Mouse (Mus musculus): ENCODE measurements at regions not wholly inside any gene's neighbourhood (a gene's known extent, or its start where the extent isn't known, plus 50 kb on each side); places are given as distances from the start of the nearest gene placed in this dataset.

DNA sequence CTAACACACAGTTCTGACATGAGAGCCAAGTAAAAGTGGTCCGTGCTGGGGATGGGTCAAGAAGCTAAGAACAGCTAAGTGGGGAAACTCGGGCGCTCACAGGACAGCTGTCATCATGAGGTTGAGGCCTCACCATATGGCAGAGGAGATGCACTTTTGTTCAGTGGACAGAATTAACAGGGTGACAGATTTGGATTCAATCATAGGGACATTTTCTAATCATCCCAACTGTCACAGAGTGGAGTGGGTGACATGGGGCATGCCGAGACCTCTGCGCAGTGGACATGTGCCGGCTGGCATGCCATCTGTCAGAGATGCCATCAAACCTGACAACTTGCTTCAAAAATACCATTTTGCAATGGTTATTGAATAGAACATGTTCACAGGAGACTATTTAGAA, 215.1 kb upstream of the Tmc3 start:
- Histone ChIP-seq H3K4me3 (replicated peaks; ENCODE audit: control insufficient read depth, low read depth, low read length) (no peak overlapping the region), H3K27ac (ENCODE audit: control insufficient read depth, insufficient read depth, low read depth, low read length, poor library complexity) (no peak overlapping the region), H3K4me1 (ENCODE audit: control insufficient read depth, insufficient read depth, low read length) (no peaks in the 10 kb centered on the region)
- no peak for TF ChIP-seq CTCF (IDR thresholded peaks at IDR 0.05; ENCODE audit: control insufficient read depth, insufficient read depth, low read length)
- TF ChIP-seq POLR2A (IDR thresholded peaks at IDR 0.05; ENCODE audit: borderline replicate concordance, control insufficient read depth, low read depth, low read length): no peak
- WGBS: 89% methylated on average over 6 of the region's 6 CpGs

DNA sequence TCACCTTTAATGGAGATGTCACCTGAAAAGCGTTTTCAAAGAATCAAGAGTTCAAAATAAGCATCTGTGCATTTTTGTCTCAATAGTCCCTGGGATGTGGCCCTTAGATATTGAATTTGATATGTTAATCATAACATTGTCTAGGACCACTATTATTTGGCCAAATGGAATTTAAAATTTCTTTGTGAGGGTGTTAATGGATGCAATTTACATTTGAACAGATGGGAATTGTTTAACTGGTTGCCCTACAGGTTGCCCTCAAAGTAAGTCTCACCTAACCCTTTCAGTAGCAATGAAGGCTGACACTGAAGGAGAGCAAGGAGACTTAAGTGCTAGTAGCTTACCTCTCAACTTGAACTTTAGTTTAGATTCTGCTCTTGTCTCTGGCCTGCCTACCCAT, 207.9 kb upstream of the Tmc3 start:
- 81% methylated on average over 1 of the region's 1 CpGs for WGBS
- Histone ChIP-seq H3K4me3 (replicated peaks; ENCODE audit: control insufficient read depth, low read depth, low read length) (no peak overlapping the region), H3K4me1 (ENCODE audit: control insufficient read depth, insufficient read depth, low read length) (no peaks in the 10 kb centered on the region; the same call in 1 of the 2 replicates), H3K27ac (ENCODE audit: control insufficient read depth, insufficient read depth, low read depth, low read length, poor library complexity) (no peak overlapping the region)
- TF ChIP-seq POLR2A (IDR thresholded peaks at IDR 0.05; ENCODE audit: borderline replicate concordance, control insufficient read depth, low read depth, low read length) (no peak), CTCF (IDR thresholded peaks at IDR 0.05; ENCODE audit: control insufficient read depth, insufficient read depth, low read length) (no peak)

DNA sequence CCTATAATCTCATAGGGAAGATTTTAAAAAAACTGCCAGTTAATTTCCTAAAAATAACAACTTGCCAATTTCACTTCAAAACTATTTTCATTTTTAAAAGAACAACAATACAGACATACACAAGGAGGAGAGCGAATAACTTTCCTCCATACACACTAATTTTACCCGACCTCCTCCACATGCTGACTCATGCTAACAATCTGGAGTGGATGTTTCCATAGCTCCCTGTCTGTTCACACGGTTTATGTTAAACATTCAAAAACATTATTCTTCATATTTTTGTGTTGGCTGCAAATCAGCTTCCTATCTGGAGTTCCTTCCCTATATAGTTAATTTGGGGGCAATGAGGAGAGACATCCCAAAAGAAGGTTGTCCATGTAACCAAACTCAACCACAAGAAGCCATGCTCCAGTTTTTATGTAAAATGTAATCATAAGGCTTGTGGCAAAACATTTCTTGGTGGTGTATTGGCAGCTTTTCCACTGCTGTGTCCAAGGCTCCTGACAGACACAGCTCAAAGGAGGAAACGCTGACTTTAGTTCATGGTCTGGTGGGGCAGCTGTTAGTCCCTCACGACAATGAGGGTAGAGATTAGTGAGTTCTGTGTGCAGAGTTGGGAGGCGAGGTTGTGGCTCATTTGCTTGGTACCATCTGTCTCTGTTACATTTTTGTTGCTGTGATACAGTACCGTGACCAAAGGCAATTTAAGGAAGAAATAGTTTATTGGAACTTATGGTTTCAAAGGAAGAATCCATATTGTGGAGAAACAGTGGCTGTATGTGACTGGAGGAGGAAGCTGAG, 203.1 kb upstream of the Tmc3 start:
- Histone ChIP-seq H3K27ac (ENCODE audit: control insufficient read depth, insufficient read depth, low read depth, low read length, poor library complexity) (no peak overlapping the region), H3K4me1 (ENCODE audit: control insufficient read depth, insufficient read depth, low read length) (no peaks in the 10 kb centered on the region; the same call in 1 of the 2 replicates), H3K4me3 (replicated peaks; ENCODE audit: control insufficient read depth, low read depth, low read length) (no peak overlapping the region)
- WGBS: 54% methylated on average over 7 of the region's 7 CpGs
- TF ChIP-seq CTCF (IDR thresholded peaks at IDR 0.05; ENCODE audit: control insufficient read depth, insufficient read depth, low read length): no peak
- no peak for TF ChIP-seq POLR2A (IDR thresholded peaks at IDR 0.05; ENCODE audit: borderline replicate concordance, control insufficient read depth, low read depth, low read length)

- TF ChIP-seq POLR2A (IDR thresholded peaks at IDR 0.05; ENCODE audit: borderline replicate concordance, control insufficient read depth, low read depth, low read length): no peak
- no peak for TF ChIP-seq CTCF (IDR thresholded peaks at IDR 0.05; ENCODE audit: control insufficient read depth, insufficient read depth, low read length)
- 55% methylated on average over 8 of the region's 8 CpGs for WGBS
Observed at GRCm38 (mm10) chr7:83382803-83383363, 201.8 kb upstream of the Tmc3 start.

GRCm38 (mm10) chr7:83391388-83391787, 193.3 kb upstream of the Tmc3 start:
- H3K4me3 ChIP-seq (replicated peaks; ENCODE audit: control insufficient read depth, low read depth, low read length): no peak overlapping the region
- H3K27ac ChIP-seq (ENCODE audit: control insufficient read depth, insufficient read depth, low read depth, low read length, poor library complexity): no peak overlapping the region
- TF ChIP-seq POLR2A (IDR thresholded peaks at IDR 0.05; ENCODE audit: borderline replicate concordance, control insufficient read depth, low read depth, low read length): no peak
- TF ChIP-seq CTCF (IDR thresholded peaks at IDR 0.05; ENCODE audit: control insufficient read depth, insufficient read depth, low read length): no peak
- H3K4me1 ChIP-seq (ENCODE audit: control insufficient read depth, insufficient read depth, low read length): no peaks in the 10 kb centered on the region
- WGBS: 69% methylated on average over 5 of the region's 5 CpGs

More at GRCm38 (mm10) chr7:83382803-83383363, 201.8 kb upstream of the Tmc3 start:
- H3K4me1 ChIP-seq (ENCODE audit: control insufficient read depth, insufficient read depth, low read length): no peaks in the 10 kb centered on the region; the same call in 1 of the 2 replicates
- no peak overlapping the region for H3K4me3 ChIP-seq (replicated peaks; ENCODE audit: control insufficient read depth, low read depth, low read length)
- H3K27ac ChIP-seq (ENCODE audit: control insufficient read depth, insufficient read depth, low read depth, low read length, poor library complexity): no peak overlapping the region

DNA sequence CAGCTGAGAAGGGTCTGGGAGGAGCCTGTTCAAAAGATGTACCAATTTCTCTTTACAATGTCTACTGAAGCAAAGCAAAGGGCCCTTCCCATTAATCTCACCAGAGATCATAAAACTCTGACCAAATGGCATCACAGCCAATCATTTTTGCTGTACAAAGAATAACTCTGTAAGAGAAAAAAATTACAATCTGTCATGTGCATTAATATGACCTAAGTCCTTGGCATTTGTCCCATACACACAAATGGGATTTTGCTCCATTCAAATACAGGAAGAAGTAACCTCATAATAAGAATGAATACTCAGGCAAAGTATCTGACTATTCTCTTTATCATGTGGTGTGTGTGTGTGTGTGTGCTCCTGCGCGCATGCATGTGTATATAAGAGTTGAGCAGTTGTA, 192.5 kb upstream of the Tmc3 start:
- no peak overlapping the region for H3K27ac ChIP-seq (ENCODE audit: control insufficient read depth, insufficient read depth, low read depth, low read length, poor library complexity)
- WGBS: 90% methylated on average over 2 of the region's 2 CpGs
- TF ChIP-seq CTCF (IDR thresholded peaks at IDR 0.05; ENCODE audit: control insufficient read depth, insufficient read depth, low read length) (no peak), POLR2A (IDR thresholded peaks at IDR 0.05; ENCODE audit: borderline replicate concordance, control insufficient read depth, low read depth, low read length) (no peak)
- H3K4me3 ChIP-seq (replicated peaks; ENCODE audit: control insufficient read depth, low read depth, low read length): no peak overlapping the region
- no peaks in the 10 kb centered on the region for H3K4me1 ChIP-seq (ENCODE audit: control insufficient read depth, insufficient read depth, low read length)

DNA sequence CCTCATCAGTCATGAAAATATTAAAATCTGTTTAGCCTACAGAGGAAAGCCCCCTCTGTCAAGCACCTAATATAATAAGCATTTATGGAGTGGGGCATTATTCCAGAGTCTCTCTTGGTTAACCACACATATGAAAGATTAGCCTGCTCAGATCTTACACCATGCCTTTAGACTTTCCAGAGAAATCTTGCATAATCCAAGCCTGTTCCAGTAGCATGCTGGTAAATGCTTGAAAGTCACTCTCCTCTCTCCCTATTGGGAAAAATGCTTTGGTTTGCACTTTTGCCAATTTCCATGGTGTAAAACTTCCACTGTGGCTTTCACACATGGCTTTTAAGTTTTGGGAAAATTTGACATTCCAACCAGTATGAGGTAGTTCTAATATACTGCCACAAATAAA, 192.1 kb upstream of the Tmc3 start:
- H3K4me1 ChIP-seq (ENCODE audit: control insufficient read depth, insufficient read depth, low read length): no peaks in the 10 kb centered on the region
- H3K4me3 ChIP-seq (replicated peaks; ENCODE audit: control insufficient read depth, low read depth, low read length): no peak overlapping the region
- H3K27ac ChIP-seq (ENCODE audit: control insufficient read depth, insufficient read depth, low read depth, low read length, poor library complexity): no peak overlapping the region
- TF ChIP-seq CTCF (IDR thresholded peaks at IDR 0.05; ENCODE audit: control insufficient read depth, insufficient read depth, low read length): no peak
- TF ChIP-seq POLR2A (IDR thresholded peaks at IDR 0.05; ENCODE audit: borderline replicate concordance, control insufficient read depth, low read depth, low read length): no peak

GRCm38 (mm10) chr7:83394156-83394555, 190.6 kb upstream of the Tmc3 start:
- no peak overlapping the region for H3K27ac ChIP-seq (ENCODE audit: control insufficient read depth, insufficient read depth, low read depth, low read length, poor library complexity)
- 26% methylated on average over 2 of the region's 2 CpGs for WGBS
- no peak overlapping the region for H3K4me3 ChIP-seq (replicated peaks; ENCODE audit: control insufficient read depth, low read depth, low read length)
- no peaks in the 10 kb centered on the region for H3K4me1 ChIP-seq (ENCODE audit: control insufficient read depth, insufficient read depth, low read length)
- TF ChIP-seq CTCF (IDR thresholded peaks at IDR 0.05; ENCODE audit: control insufficient read depth, insufficient read depth, low read length) (no peak), POLR2A (IDR thresholded peaks at IDR 0.05; ENCODE audit: borderline replicate concordance, control insufficient read depth, low read depth, low read length) (no peak)

Measured in bone marrow, adult 2 months (tissue).